Mouse (Mus musculus) heart, embryonic 14.5 days (tissue): Measurements from ENCODE around the gene Tdgf1. TPM values are rescaled to one million over a fixed set of nuclear protein-coding genes. Genes with fewer than 3 reads are reported as not detected.

Experiments used
- ATAC-seq: fragments of 200-750 bp; cut with Nextera tagmentation; 2 replicates; pipeline ENCODE4 v1.8.0; 2017; ENCODE audit warnings: low read depth, moderate TSS enrichment; ENCODE audit not compliant: insufficient number of reproducible peaks, insufficient read depth, low FRiP score
- H3K27ac ChIP-seq, 2 experiments: fragments of 200-500 bp in 1 of 2; fragments of 300-500 bp in 1 of 2; sonication (generic) in 1 of 2; replicated peaks in 1 of 2; 2 replicates each; pipeline ENCODE4 v1.5.1; 2012 to 2014; ENCODE audit warnings: low read depth in 2 of 2, low read length in 2 of 2, control low read depth in 1 of 2, mild to moderate bottlenecking in 1 of 2, mixed read lengths in 1 of 2; ENCODE audit not compliant: control insufficient read depth in 1 of 2, insufficient read depth in 1 of 2
- H3K27me3 ChIP-seq: fragments of 300-500 bp; sonication (generic); 2 replicates; pipeline ENCODE4 v1.6.1; 2014; ENCODE audit warnings: mild to moderate bottlenecking, low read length, control low read depth; ENCODE audit not compliant: control insufficient read depth, insufficient read depth
- H3K36me3 ChIP-seq: fragments of 300-500 bp; sonication (generic); 2 replicates; pipeline ENCODE4 v1.6.1; 2014; ENCODE audit warnings: mild to moderate bottlenecking, control low read depth, low read length, mixed read lengths; ENCODE audit not compliant: control insufficient read depth, insufficient read depth
- H3K4me1 ChIP-seq, 2 experiments: fragments of 200-500 bp in 1 of 2; fragments of 300-500 bp in 1 of 2; sonication (generic) in 1 of 2; 2 replicates each; pipeline ENCODE4 v1.6.1; 2012 to 2014; ENCODE audit warnings: low read length in 2 of 2, control low read depth in 1 of 2, mixed read lengths in 1 of 2; ENCODE audit not compliant: control insufficient read depth in 2 of 2, insufficient read depth in 2 of 2
- H3K4me2 ChIP-seq: fragments of 300-500 bp; sonication (generic); 2 replicates; pipeline ENCODE4 v1.6.1; 2014; ENCODE audit warnings: mild to moderate bottlenecking, low read length
- H3K4me3 ChIP-seq, 2 experiments: fragments of 200-500 bp in 1 of 2; fragments of 300-500 bp in 1 of 2; sonication (generic) in 1 of 2; 2 replicates each; pipeline ENCODE4 v1.5.1; 2012 to 2014; ENCODE audit warnings: low read length in 2 of 2, mild to moderate bottlenecking in 2 of 2, control low read depth in 1 of 2, low read depth in 1 of 2, moderate library complexity in 1 of 2; ENCODE audit not compliant: control insufficient read depth in 1 of 2, insufficient read depth in 1 of 2
- H3K9ac ChIP-seq: fragments of 300-500 bp; sonication (generic); 2 replicates; pipeline ENCODE4 v1.6.1; 2014; ENCODE audit warnings: mild to moderate bottlenecking, low read length
- H3K9me3 ChIP-seq: fragments of 300-500 bp; sonication (generic); 2 replicates; pipeline ENCODE4 v1.6.1; 2016; ENCODE audit warnings: low read length, control low read depth; ENCODE audit not compliant: control insufficient read depth
- WGBS: fragments of 180-500 bp; shearing (Covaris S2); extraction: QIAGEN DNeasy Blood & Tissue Kit; methylation state at CpG from one replicate; pipeline ENCODE4 v1.1.7; 2014; 5-methylcytosine and 5-hydroxymethylcytosine counted together
- polyA plus RNA-seq: library from polyadenylated mRNA; unstranded; fragments of >200 nt; fragmentation: Nextera tagmentation; extraction: Ambion mirVana; gene quantifications from 2 replicates; pipeline ENCODE4 v1.2.1, GENCODE M21; 2014

The Tdgf1 gene
- polyA plus RNA-seq, result not detected in 2 replicates

DNA sequence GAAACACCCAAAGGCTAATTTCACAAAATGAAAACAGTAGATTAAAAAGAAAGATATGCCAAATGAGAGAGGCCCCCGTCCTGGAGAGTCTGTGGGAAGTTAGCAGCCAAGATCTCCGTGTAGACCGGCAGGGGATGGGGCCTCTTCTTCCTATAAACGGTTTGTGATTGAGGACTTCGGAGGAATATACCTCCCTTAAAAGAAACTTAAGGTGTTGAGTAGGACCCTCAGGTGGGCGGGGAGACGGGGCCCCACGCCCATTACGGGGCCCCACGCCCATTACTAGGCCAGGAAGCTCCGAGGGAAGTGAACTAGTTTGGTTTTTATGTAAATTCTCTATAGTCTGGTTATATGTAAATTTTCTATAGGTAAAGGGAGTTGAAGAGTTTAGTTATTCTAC is at the start of gene Tdgf1:
Gene Tdgf1 (minus strand): TSS at position 233 of the 400 bp plus-strand sequence.
- WGBS, result 40% methylated on average over 11 of the region's 11 CpGs
- Histone ChIP-seq H3K27me3 (peaks cover 20% of the 10 kb centered on the region; the same call in 1 of the 2 replicates), H3K4me1 (peaks cover 10 to 17% of the 10 kb centered on the region in 2 experiments), H3K4me2 (no peak within 1 kb of the TSS), H3K9me3 (no peaks in the 10 kb centered on the region), H3K9ac (no peak within 1 kb of the TSS), H3K27ac (no peak within 1 kb of the TSS), H3K4me3 (no peak within 1 kb of the TSS), H3K36me3 (no peaks in the 10 kb centered on the region)
- no peak for ATAC-seq

DNA sequence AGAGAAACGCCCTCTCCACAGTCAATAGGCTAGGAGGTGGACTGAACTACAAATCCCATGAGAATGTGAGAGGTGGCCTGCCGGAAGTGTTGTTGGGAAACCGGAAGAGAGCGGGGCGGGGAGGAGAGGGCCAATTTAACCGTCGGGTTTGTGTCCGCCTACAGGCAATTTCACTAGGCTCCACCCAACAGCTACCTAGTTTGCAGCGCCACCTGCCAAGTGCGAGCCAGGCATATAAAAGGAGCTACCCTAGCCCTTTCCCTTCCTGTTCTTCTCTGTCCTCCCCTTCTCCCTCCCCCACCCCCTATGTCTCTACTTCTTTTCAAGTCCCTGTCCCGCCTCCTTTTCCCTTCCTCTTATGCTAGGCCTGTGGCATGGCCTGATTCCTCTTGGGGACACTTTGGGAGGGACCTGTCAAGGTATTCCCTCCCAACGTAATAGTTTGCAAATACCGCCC is 48.8 kb upstream of the Tdgf1 start:
- Histone ChIP-seq H3K4me1 (peaks cover 3 to 5% of the 10 kb centered on the region in 2 experiments; a peak in 3 of 4 replicates), H3K27me3 (no peaks in the 10 kb centered on the region), H3K27ac (peak overlapping the region; percentile 2 to 66; a peak in 2 of 4 replicates), H3K9me3 (no peaks in the 10 kb centered on the region), H3K9ac (peak overlapping the region; percentile 52), H3K4me2 (peak overlapping the region; percentile 65), H3K4me3 (peak overlapping the region; percentile 44), H3K36me3 (no peaks in the 10 kb centered on the region)
- 10% methylated on average over 13 of the region's 13 CpGs for WGBS
- ATAC-seq, result peak; percentile 66; the same call in 1 of the 2 replicates

DNA sequence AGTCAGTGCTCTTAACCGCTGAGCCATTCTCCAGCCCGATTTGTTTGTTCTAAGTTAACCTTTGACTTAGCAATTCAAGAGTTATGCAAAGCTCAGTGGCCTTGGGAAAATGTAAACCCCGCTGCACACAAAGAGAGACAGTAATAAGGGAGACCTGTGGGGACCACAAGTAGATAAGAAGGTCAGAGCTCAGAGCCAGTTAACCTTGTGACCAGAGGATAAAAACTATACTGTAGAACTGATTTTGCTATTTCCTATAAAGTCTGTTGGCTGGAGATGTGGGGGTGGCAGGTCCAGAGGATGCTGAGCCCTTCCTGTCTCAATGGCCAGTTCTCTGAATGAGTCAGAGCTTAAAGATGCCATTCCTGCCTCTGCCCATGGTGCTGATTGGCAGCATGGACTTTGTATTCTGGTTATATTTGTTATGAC is 47.3 kb upstream of the Tdgf1 start:
- Histone ChIP-seq H3K4me1 (peaks cover 0 to 2% of the 10 kb centered on the region in 2 experiments; a peak in 1 of 4 replicates), H3K9me3 (no peaks in the 10 kb centered on the region), H3K4me3 (no peak overlapping the region), H3K27me3 (no peaks in the 10 kb centered on the region), H3K9ac (no peak overlapping the region), H3K4me2 (no peak overlapping the region), H3K27ac (no peak overlapping the region), H3K36me3 (no peaks in the 10 kb centered on the region)
- no peak for ATAC-seq
- WGBS, result 41% methylated on average over 3 of the region's 3 CpGs

- H3K4me1 ChIP-seq, result peaks cover 0 to 2% of the 10 kb centered on the region in 2 experiments; a peak in 1 of 4 replicates
- H3K36me3 ChIP-seq, result no peaks in the 10 kb centered on the region
- no peaks in the 10 kb centered on the region for H3K27me3 ChIP-seq
- no peaks in the 10 kb centered on the region for H3K9me3 ChIP-seq
- H3K4me3 ChIP-seq, result no peak within 1 kb of the TSS
- H3K9ac ChIP-seq, result no peak within 1 kb of the TSS
- H3K4me2 ChIP-seq, result no peak within 1 kb of the TSS
- no peak for ATAC-seq
- WGBS, result 42% methylated on average over 6 of the region's 6 CpGs
- H3K27ac ChIP-seq, result no peak within 1 kb of the TSS
Measured at GRCm38 (mm10) chr9:110990204-110990603, 44.2 kb upstream of the Tdgf1 start, which contains the start of gene Rtp3. Gene Rtp3, minus strand, starts transcription at chr9:110990583.

GRCm38 (mm10) chr9:110989543-110989942 is 43.6 kb upstream of the Tdgf1 start:
- Histone ChIP-seq H3K27ac (no peak overlapping the region), H3K9ac (no peak overlapping the region), H3K36me3 (no peaks in the 10 kb centered on the region), H3K4me2 (no peak overlapping the region), H3K27me3 (no peaks in the 10 kb centered on the region), H3K9me3 (no peaks in the 10 kb centered on the region), H3K4me1 (no peaks in the 10 kb centered on the region; a peak in 1 of 4 replicates), H3K4me3 (no peak overlapping the region)
- ATAC-seq, result no peak
- WGBS, result 89% methylated on average over 2 of the region's 2 CpGs

DNA sequence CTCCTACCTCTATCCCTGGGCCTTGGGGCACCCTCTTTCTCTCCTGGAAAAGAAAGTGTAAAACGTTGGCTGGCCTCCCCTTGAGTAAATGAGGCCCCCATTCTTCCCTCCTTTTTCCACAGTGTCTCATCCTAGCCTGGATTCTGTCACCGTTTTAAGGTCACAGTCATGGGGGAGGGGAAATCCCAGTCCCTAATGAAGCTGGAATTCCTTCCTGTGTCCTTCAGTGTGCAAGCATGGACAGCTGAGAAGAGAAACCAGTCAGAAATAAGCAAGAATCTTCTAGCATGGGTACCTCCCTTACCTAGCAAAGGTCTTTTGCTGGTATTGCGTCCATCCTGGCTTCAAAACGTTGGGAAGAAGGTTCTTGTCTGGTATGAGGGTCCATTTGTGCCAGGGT is 43.2 kb upstream of the Tdgf1 start:
- Histone ChIP-seq H3K27me3 (no peaks in the 10 kb centered on the region), H3K4me2 (no peak overlapping the region), H3K9me3 (no peaks in the 10 kb centered on the region), H3K27ac (no peak overlapping the region), H3K36me3 (no peaks in the 10 kb centered on the region), H3K4me3 (no peak overlapping the region), H3K9ac (no peak overlapping the region), H3K4me1 (no peaks in the 10 kb centered on the region; a peak in 1 of 4 replicates)
- ATAC-seq, result no peak
- WGBS, result 44% methylated on average over 4 of the region's 4 CpGs

DNA sequence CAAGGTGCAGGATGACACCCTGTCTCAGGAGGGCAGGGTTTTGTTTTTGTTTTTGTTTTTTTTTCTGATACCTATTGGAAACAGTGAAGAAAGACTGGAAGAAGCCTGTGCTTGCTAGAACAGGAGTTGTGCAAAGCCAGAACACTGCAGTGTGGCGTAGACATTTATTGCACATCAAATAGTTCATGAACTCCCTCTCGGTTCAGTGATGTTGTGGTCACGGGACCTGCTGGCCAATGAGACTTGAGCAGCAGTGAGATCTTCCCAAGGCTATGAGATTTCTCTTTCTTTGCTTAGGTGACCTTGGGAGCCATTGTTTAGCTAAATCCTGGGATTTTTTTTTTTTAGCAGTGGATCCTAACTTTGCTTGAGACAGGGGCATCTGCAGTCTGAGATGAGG is 42.1 kb upstream of the Tdgf1 start:
- Histone ChIP-seq H3K27ac (no peak overlapping the region), H3K36me3 (no peaks in the 10 kb centered on the region), H3K4me2 (no peak overlapping the region), H3K4me3 (no peak overlapping the region), H3K4me1 (no peaks in the 10 kb centered on the region; a peak in 1 of 4 replicates), H3K9ac (no peak overlapping the region), H3K27me3 (no peaks in the 10 kb centered on the region), H3K9me3 (no peaks in the 10 kb centered on the region)
- 79% methylated on average over 3 of the region's 3 CpGs for WGBS
- ATAC-seq, result no peak

- H3K9ac ChIP-seq, result no peak overlapping the region
- no peak overlapping the region for H3K4me2 ChIP-seq
- no peaks in the 10 kb centered on the region; a peak in 1 of 4 replicates for H3K4me1 ChIP-seq
- no peaks in the 10 kb centered on the region for H3K27me3 ChIP-seq
- no peak overlapping the region for H3K4me3 ChIP-seq
- WGBS, result 76% methylated on average over 4 of the region's 4 CpGs
- H3K36me3 ChIP-seq, result no peaks in the 10 kb centered on the region
- no peak overlapping the region for H3K27ac ChIP-seq
- no peak for ATAC-seq
- no peaks in the 10 kb centered on the region for H3K9me3 ChIP-seq
Measured at GRCm38 (mm10) chr9:110987331-110987730, 41.4 kb upstream of the Tdgf1 start.
